Mouse (Mus musculus) right cerebral cortex, postnatal 25 days (tissue): Measurements from ENCODE around the gene Zbtb8a.
"Not testable (repeated sequence)": the region's sequence is repeated elsewhere in the genome, so short reads cannot be mapped to it uniquely, and the experiment has no call there.

Experiments
- DNase-seq: peaks from one replicate; pipeline ENCODE4 v3.0.0; 2022

Zbtb8a gene

GRCm38 (mm10) chr4:129375821-129376220 lies 2.1 kb downstream of the Zbtb8a start:
- no peak for DNase-seq

DNA sequence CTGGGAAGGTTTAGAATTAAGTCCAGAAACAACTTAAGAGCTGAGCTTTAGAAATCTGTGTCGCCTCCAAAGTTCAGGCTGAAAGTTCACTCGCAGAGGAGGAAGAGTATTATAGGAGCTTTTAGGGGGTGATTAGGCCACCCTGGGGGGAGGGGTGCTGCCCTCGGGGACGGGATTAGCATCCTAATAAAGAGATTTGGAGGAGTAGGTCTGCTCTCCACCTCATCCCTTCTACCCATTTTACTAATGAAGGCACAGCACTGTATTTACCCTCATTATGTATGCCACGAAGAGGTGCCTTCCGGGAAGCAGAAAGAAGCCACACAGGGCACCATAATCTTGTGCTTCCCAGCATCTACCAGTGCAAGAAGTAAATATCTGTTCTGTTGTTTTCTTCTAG lies 2.9 kb downstream of the Zbtb8a start:
- DNase-seq = no peak

DNA sequence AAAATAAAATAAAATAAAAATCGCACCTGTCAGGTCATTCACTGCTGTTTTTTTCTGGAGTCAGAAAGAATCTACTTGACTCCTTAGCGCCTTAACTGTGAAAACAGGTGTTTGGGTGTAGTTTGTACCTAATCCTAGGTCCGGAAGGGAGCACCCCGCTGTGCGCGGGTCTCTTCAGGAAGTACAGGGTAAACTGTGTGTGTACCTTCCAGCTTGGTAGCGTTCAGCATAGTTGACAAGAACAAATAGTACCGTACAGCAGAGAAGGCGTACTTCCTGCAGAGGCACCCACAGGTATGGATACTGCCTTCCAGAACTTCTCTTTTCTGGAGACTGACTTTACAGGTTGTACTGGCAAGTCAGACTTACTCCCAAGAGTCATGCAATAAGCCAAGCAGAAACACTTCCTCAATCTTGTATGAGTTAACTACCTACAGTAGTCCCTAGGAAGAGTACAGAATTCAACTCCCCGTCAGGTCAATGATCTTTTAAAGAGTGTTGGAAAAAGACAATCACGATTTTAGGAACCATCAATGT lies 3.6 kb downstream of the Zbtb8a start:
- DNase-seq = no peak

GRCm38 (mm10) chr4:129373202-129373976 lies 4.5 kb downstream of the Zbtb8a start:
- no peak for DNase-seq

- DNase-seq = no peak
Measured at GRCm38 (mm10) chr4:129371391-129371790, 6.5 kb downstream of the Zbtb8a start.

DNA sequence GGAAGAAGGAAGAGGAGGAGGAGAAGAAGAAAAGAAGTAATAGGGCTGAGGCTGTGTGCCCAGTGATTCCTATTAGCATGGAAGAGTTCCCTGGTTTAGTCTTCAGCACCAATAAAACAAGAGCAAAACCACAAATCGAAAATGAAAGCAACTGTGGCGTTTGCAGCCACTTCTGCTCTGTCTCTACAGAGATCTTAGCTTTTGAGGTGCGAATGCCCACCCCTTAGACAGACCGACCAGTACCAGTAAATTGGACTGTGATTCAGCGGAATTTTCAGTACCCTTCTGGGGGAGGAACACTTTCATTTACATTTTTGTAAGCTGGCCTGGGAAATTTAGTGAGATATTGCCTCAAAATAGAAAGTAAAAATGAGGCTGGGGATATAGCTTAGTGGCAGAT lies 12.7 kb downstream of the Zbtb8a start:
- DNase-seq = no peak

GRCm38 (mm10) chr4:129364379-129364778 lies 13.5 kb downstream of the Zbtb8a start:
- no peak for DNase-seq

- no peak for DNase-seq
Measured at GRCm38 (mm10) chr4:129363463-129363862, 14.5 kb downstream of the Zbtb8a start.

GRCm38 (mm10) chr4:129362771-129363170 lies 15.1 kb downstream of the Zbtb8a start:
- DNase-seq = no peak

- DNase-seq = not testable (repeated sequence)
Measured at GRCm38 (mm10) chr4:129362238-129362637, 15.7 kb downstream of the Zbtb8a start.

DNA sequence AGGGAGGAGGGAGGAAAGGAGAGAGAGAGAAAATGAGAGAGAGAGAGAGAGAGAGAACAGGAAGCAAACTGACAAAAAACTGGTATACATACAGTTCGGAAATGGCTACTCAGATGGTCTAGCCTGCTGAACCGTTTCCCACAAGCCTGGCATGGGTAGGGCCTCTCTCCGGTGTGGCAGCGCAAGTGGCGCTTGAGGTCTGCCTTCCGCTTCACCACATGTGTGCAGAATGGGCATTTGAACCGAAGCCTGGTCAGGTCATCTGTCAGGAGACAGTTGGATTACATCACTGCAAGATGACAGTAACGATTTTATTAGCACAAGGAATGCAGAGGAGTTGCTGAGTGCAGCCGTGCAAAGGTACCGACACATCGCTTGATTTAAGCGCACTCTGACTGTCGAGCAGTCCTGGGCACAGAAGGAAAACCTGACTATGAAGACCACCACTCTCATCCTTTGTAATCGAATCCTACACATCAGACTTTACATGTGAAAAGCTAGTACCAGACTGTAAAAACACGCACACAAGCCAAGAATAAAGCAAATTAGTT lies 20.2 kb downstream of the Zbtb8a start:
- no peak for DNase-seq

DNA sequence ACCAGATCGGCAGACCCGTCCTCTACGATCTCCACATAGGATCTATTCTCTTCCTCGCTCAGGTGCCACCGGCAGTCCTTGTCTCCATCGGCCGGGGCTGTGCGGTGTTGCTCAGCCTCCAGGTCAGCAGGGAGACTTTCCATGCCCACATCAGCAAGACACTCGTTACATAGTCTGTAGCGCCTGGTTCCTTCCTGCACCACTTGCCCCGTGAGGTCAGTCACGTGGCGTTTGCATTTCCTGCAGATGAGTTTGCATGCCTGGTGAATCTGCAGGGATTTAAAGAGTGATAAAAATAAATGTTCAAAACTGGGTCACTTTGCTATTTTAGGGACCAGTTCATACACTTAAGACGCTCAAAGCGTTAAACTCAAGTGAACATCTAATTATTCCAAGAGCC lies 23.7 kb downstream of the Zbtb8a start:
- DNase-seq = no peak

GRCm38 (mm10) chr4:129353176-129353575 lies 24.7 kb downstream of the Zbtb8a start:
- no peak for DNase-seq

GRCm38 (mm10) chr4:129351111-129351510 lies 26.8 kb downstream of the Zbtb8a start:
- peak; percentile 65 for DNase-seq

- DNase-seq = peak; percentile 34
Measured at GRCm38 (mm10) chr4:129350644-129351043, 27.3 kb downstream of the Zbtb8a start.

DNA sequence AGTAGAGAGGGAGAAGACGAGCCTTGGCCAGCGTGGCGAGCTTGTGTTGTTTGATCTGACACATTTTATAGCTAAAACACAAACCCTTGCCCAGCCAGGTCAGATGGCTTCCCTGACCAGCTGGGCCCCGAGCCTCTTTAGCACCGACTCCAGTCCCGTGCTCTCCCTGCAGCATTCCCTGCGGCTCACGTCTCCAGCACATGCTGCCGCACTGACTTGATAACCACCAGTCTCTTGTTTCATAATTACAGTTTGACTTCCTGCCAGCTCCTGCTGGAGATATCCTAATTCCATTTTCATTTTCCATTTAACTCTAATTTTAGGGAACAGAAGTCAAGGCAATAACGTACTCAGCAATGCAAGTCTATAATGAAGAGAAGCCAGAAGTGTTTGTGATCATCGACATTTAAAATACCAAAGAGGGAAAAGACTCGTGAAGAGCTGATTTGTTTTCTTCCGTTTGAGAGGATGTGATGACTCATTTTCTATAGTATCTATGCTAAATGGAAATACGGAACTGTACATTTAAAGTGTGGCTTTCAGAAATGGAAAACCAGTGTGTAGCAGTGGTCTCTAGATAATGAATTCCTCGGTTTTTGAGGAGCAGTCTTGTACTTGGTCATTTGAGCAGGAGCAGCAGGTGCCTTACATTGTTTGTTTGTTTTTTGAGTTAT lies 31.3 kb downstream of the Zbtb8a start:
- DNase-seq = peak; percentile 44

- no peak for DNase-seq
Measured at GRCm38 (mm10) chr4:129342705-129343104, 35.2 kb downstream of the Zbtb8a start.

DNA sequence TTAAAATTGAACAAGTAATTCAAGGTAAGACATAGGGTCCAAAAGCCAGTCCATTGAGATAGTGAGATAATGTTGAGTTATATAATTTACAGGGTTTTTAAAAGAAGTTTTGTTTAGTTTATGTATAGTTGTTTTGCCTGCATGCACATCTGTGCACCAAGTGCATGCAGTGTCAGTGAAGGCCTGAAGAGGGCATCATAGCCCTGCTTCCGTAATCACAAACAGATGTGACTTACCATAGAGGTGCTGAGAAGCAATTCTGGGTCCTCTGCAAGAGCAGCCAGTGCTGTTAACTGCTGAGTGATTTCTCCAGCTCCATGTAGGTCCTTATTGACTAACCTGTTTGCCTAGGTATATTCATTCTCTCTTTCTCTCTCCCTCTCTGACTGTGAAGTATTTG lies 36.0 kb downstream of the Zbtb8a start:
- DNase-seq = no peak

DNA sequence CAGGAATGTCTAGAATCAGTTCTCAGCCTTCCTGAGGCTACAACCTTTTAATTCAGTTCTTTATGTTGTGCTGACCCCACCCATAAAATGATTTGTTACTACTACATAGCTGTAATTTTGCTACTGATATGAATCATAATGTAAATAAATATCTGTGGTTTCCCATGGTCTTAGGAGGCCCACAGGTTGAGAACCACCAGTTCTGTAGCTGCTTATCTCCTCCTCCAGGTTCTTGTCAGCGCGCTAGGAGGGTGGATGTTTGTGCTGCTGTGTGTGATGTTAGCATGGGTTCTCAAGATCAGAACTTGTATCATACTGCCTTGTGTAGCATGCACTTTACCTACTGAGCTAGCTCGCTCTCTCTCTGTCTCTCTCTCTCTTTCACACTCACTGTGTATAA lies 38.2 kb downstream of the Zbtb8a start:
- no peak for DNase-seq

DNA sequence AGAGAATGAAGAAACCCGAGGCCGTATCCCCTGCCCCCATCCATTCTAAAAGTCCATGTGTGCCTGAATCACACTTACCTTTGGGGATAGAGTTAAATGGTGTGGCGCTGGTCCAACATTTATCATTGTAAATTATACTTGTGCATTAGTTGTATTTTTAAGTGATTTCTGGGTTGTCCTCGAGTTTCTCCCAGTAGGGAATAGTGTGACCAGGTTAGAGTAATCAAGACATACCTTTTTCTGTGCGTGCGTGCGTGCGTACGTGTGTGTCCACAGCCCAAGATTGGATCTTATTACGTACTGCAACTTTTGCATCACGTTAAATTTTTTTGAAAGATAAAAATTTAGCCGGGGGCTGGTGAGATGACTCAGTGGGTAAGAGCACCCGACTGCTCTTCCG lies 41.6 kb downstream of the Zbtb8a start:
- DNase-seq = no peak

GRCm38 (mm10) chr4:129335216-129336074 lies 42.5 kb downstream of the Zbtb8a start, which contains the start of the genes Rbbp4 and Zbtb8os:
Gene Rbbp4 (minus strand): TSS chr4:129335370.
Gene Zbtb8os (plus strand): TSS chr4:129335695.
- peak; percentile 97 for DNase-seq

- no peak for DNase-seq
Measured at GRCm38 (mm10) chr4:129334677-129335215, 43.2 kb downstream of the Zbtb8a start.
